Mouse (Mus musculus) olfactory bulb, adult 2 months (tissue): ENCODE results near the gene Fam71b.

Experiments
- CTCF ChIP-seq: fragments of 200-500 bp; IDR thresholded peaks from 2 replicates; pipeline ENCODE4 v1.5.1; 2012; ENCODE audit warnings: low read depth, mild to moderate bottlenecking, low read length, moderate library complexity; ENCODE audit not compliant: insufficient read depth
- POLR2A ChIP-seq: fragments of 200-500 bp; IDR thresholded peaks from 2 replicates; pipeline ENCODE4 v1.6.1; 2012; ENCODE audit warnings: mild to moderate bottlenecking, low read depth, low read length, moderate library complexity; ENCODE audit not compliant: insufficient read depth

- no peak for TF ChIP-seq CTCF
- no peak for TF ChIP-seq POLR2A
These were observed 5.7 kb upstream of the Fam71b start for GRCm38 (mm10) chr11:46390621-46391020.
